Mouse (Mus musculus) brain, embryonic 18.5 days (tissue): ENCODE measurements around the gene Ocel1.

Experiments used
- DNase-seq: peaks from one replicate; pipeline ENCODE4 v3.0.0-alpha.2; 2012; ENCODE audit warnings: low read depth, low spot score

Ocel1 gene

DNA sequence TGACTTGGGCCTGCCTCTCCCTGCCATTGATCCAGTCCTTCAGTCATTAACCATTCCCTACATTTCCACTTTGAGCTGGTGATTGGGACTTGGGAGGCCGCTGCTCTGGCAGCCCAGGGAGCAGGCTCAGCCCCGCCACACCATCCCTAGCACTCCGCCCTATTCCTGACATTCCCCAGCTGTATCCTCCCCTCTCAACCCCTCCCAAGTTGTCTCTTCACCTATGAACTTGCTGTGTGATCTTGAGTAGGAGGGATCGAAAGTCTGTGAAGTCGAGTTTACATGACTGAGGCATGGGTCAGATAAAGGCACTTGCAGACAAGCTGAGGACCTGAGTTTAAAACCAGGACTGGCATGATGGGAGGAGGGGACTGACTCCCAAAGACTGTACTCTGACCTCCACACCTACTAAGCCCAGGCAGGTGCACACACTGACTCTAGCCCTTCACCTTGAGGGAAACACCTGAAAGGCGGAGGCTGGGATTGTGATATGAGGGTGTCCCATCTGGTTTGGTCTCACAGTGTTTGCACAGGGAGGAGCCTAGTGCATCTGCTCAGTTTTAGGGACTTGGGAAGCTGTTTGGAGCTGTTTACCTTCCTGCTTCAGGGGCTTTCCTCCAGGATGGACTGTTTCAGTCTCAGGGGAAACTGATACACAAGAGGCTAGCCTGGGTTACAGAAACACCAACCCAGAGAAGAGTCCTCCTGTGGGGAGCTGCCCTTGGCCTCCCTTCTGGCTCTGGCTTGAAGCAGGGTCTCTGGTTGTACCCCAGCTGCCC is 32.2 kb downstream of the Ocel1 start:
- no peak for DNase-seq

DNA sequence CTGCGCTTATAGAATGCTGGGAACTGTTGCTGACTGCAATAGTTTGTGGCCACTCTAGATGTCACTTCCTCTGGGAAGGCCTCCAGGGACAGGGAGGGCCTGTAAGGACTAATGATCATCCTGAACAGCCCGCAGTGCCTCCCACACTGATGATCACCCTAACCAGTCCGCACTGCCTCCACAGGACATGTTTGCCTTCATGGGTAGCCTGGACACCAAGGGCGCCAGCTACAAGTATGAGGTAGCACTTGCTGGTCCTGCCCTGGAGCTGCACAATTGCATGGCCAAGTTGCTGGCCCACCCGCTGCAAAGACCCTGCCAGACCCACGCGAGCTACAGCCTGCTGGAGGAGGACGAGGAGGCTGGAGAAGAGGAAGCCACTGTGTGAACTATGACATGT is 32.9 kb downstream of the Ocel1 start:
- DNase-seq = no peak

DNA sequence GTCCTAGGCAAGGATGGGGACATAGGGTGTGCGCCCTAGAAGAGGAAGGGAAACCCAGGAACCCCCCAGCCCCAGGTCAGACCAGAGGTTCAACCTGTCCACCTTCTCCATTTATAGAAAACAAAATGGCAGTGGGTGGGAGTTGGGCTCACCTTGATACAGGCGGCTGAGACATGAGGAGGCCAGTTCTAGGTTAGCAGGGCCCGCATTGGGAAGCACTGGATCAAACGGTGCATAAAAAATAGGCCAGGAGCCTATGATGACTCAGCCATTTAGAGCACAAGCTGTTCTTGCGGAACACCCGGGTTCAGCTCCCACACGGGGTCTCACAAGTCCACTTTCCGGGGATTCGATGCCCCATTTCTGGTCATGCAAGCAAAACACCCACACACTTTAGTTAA is 33.9 kb downstream of the Ocel1 start:
- no peak for DNase-seq

DNA sequence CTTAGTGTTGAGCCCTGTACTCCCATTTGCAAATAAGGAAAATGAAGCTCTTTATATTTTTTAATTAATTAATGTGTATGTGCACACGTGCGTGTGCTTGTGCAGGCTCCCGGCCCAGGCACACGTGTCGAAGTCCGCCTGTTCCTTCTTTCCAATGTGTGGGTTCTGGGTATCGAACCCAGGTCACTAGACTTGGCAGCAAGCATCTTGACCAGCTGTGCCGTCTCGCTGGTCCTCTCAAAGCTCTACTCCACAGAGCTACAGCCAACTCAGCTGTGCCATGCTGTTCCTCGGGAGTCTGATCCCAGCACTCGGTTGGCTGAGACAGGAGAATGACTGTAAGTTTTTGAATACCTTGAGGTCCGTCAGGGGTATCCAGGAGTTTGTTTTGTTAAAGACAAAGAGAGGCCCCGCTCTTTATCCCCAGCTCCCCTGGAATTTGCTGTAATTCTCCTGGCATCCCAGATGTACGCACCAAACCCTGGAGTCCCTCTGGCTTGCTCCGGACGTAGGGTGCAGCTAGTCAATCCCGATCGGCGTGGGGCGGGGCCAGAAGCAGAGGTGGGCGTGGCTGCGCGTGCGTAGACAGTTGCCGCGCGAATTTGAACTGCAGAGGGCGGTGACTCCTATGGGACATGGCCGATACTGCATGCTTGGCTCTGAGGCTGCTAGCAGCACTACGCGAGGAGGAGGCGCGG is 34.5 kb downstream of the Ocel1 start, which contains the start of gene Ankle1:
TSS of gene Ankle1 (plus strand) at position 610 of the 698 bp plus-strand sequence.
- DNase-seq = peak; percentile 55

DNA sequence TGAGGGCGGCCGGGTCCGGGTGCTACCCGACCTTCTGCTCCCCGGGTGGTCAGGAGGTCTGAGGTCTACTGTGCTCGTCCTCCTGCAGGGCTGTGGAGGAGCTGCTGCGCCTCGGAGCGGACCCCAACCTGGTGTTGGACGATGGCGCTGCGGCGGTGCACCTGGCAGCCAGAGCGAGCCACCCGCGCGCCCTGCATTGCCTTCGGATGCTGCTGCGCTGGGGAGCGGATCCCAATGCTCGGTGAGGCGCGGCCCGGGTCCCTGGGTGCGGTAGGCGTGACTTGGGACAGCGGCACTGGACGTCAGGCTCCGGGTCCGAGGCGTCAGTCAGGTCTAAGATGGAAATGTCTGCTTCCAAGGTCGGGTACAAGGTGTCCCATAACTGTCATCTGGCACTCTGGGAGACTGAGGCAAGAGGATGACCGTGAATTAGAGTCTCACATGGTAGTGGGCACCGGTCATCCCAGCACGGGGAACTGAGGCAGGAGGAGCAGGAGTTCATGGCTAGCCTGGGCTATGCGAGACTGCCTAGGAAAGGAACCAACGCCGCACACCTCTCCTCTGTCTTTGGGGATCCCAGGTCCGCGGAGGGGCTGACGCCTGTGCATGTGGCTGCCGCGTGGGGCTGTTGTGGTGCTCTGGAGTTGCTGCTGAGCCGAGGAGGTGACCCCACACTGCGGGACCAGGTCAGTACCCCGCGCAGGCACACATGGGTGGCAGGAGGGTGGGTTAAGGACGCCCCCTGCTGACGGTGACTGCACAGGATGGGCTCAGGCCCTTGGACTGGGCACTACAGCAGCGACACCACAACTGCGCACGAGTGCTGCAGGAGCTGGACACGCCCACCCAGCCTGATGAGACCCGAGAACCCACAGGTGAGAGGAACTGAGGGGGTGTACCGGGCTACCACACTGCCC is 35.3 kb downstream of the Ocel1 start:
- no peak for DNase-seq

DNA sequence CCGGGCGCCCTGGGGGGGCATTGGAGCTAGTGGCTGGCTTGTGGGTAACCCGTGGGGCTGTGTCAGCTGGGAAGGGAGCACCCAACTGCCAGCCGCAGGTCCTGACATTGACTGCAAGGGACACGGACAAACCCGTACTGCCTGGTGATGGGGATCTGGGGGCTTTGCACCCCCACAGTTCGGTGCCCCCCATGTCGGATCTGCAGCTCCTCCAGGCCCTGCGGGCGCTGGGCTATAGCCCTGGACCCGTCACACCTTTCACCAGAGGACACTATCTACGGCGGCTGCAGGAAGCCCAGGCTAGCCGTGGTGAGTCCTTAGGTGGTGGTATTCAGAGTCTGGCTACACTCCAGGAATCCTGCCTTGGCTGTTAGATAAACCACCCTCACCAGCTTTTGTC is 36.3 kb downstream of the Ocel1 start:
- no peak for DNase-seq

DNA sequence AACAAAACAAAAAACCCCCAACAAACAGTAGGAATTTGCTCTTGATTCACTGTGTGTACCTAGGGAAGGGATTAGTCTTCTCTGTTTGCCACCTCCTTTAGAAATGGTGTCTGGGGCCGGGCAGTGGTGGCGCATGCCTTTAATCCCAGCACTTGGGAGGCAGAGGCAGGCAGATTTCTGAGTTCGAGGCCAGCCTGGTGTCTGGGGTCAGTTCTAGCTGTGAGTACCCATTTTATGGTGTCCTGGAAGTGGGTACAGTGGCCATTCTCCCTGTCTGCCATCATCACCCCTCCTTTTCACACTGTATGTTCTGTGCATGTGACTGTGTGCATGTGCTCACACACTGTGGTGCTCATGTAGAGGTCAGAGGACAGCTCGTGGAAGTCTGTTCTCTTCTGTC is 37.1 kb downstream of the Ocel1 start:
- DNase-seq = no peak

DNA sequence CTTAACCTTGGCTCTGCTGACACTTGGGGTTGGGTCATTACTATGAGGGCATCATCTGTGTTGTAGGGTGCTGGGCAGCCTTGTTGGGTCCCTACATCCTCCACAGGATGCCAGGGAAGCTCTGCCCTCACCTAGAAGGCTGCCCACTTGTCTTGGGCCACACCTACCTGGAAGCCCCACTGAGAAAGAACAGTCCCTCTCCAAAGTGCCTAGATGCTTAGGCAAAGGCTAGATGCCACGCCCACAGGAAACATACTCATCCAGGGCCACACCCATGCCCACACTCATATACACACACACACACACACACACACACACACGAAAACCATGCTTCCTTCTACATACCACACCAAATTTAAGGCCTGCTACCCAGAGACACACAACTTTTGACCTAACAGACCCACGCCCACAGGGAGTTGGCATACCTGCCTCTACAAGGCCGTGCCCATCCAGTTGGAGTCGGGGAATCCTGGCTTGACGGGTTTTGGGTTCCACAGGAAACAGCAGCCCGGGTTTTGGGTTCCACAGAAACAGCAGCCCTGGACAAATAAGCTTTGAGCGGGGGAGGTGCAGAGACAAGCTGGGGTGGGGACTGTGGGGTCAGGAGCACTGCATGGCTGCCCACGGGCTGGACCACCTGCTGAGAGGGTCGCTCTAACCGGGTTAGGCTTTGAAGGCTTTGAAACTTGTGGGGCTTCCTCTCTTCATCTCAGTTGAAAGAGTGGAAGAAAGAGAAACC is 40.6 kb downstream of the Ocel1 start:
- DNase-seq = no peak

DNA sequence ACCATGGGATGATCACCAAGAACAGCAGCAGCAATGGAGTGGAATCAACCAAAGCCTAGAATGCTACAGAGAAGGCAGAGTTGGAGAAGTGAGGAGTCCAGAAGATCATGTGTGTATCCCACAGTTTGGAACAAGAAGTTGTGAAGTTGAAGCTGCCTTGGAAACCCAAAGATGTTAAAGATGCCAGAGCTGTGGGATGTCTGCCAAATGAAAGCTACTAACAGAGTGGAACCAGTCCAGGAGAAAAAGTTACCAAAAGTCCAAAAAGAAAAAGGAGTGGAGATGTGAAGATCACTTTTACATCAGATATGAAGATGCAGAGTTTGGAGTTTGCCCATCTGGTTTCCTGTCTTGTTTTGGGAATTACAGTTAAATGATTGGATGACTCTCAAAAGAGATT is 51.0 kb downstream of the Ocel1 start:
- no peak for DNase-seq
